Mouse (Mus musculus) kidney, postnatal 0 days (tissue): ENCODE data around the gene 2510009E07Rik. TPM values are rescaled to one million over a fixed set of nuclear protein-coding genes. Genes with fewer than 3 reads are reported as not detected.
"Not testable (repeated sequence)": the region's sequence is repeated elsewhere in the genome, so short reads cannot be mapped to it uniquely, and the experiment has no call there.

Source experiments
- ATAC-seq: fragments of 200-750 bp; cut with Nextera tagmentation; replicated peaks from 2 replicates; pipeline ENCODE4 v1.8.0; 2017; ENCODE audit warnings: low read depth, moderate number of reproducible peaks, moderate TSS enrichment, moderate library complexity; ENCODE audit not compliant: low FRiP score
- DNase-seq: peaks from one replicate; pipeline ENCODE4 v3.0.0-alpha.2; 2016; ENCODE audit warnings: low spot score
- H3K27ac ChIP-seq: fragments of 300-500 bp; sonication (generic); 2 replicates; pipeline ENCODE4 v1.5.1; 2014; ENCODE audit warnings: mild to moderate bottlenecking
- H3K27me3 ChIP-seq: fragments of 300-500 bp; sonication (generic); 2 replicates; pipeline ENCODE4 v1.6.1; 2014; ENCODE audit warnings: low read length, mixed read lengths; ENCODE audit not compliant: insufficient read depth
- H3K36me3 ChIP-seq: fragments of 300-500 bp; sonication (generic); 2 replicates; pipeline ENCODE4 v1.6.1; 2014; ENCODE audit warnings: low read length, mixed read lengths; ENCODE audit not compliant: insufficient read depth
- H3K4me1 ChIP-seq: fragments of 300-500 bp; sonication (generic); replicated peaks from 2 replicates; pipeline ENCODE4 v1.6.1; 2014; ENCODE audit warnings: antibody characterized with exemption, low read length, mixed read lengths; ENCODE audit not compliant: insufficient read depth
- H3K4me2 ChIP-seq: fragments of 300-500 bp; sonication (generic); 2 replicates; pipeline ENCODE4 v1.6.1; 2014; ENCODE audit warnings: mild to moderate bottlenecking, low read length, moderate library complexity, mixed read lengths
- H3K4me3 ChIP-seq: fragments of 300-500 bp; sonication (generic); replicated peaks from 2 replicates; pipeline ENCODE4 v1.5.1; 2014; ENCODE audit warnings: low read depth, low read length
- H3K9ac ChIP-seq: fragments of 300-500 bp; sonication (generic); 2 replicates; pipeline ENCODE4 v1.6.1; 2014; ENCODE audit warnings: low read depth, low read length
- H3K9me3 ChIP-seq: fragments of 300-500 bp; sonication (generic); replicated peaks from 2 replicates; pipeline ENCODE4 v1.6.1; 2016; ENCODE audit warnings: low read length, inconsistent platforms, mixed read lengths
- CTCF ChIP-seq: IDR thresholded peaks from 2 replicates; pipeline ENCODE4 v1.5.1; 2016; ENCODE audit warnings: antibody characterized with exemption, low read depth, mild to moderate bottlenecking, moderate library complexity
- WGBS: fragments of 180-500 bp; shearing (Covaris S2); extraction: QIAGEN DNeasy Blood & Tissue Kit; methylation state at CpG from one replicate; pipeline ENCODE4 v1.1.7; 2014; 5-methylcytosine and 5-hydroxymethylcytosine counted together
- polyA plus RNA-seq: library from polyadenylated mRNA; unstranded; fragments of >200 nt; fragmentation: Nextera tagmentation; extraction: Ambion mirVana; gene quantifications from 2 replicates; pipeline ENCODE4 v1.2.1, GENCODE M21; 2015

2510009E07Rik gene
- polyA plus RNA-seq, 1 experiment from 2014 or later, result 13.6 TPM

- no peak overlapping the region for H3K27ac ChIP-seq
- peaks cover 8% of the 10 kb centered on the region; the same call in 1 of the 2 replicates for H3K4me1 ChIP-seq
- no peak overlapping the region for H3K9ac ChIP-seq
- 54% methylated on average over 5 of the region's 5 CpGs for WGBS
- no peak overlapping the region for H3K4me3 ChIP-seq
- H3K36me3 ChIP-seq, result no peaks in the 10 kb centered on the region
- H3K27me3 ChIP-seq, result no peaks in the 10 kb centered on the region
- ATAC-seq (no peak), DNase-seq (no peak)
- no peaks in the 10 kb centered on the region for H3K9me3 ChIP-seq
- TF ChIP-seq CTCF, result no peak
- H3K4me2 ChIP-seq, result no peak overlapping the region
Measured at GRCm38 (mm10) chr16:21690216-21690755, 4.2 kb downstream of the 2510009E07Rik start.

GRCm38 (mm10) chr16:21689141-21689540, 5.3 kb downstream of the 2510009E07Rik start:
- TF ChIP-seq CTCF, result no peak
- H3K4me2 ChIP-seq, result no peak overlapping the region
- DNase-seq (no peak), ATAC-seq (no peak)
- 91% methylated on average over 5 of the region's 5 CpGs for WGBS
- no peaks in the 10 kb centered on the region for H3K9me3 ChIP-seq
- peaks cover 8% of the 10 kb centered on the region; the same call in 1 of the 2 replicates for H3K4me1 ChIP-seq
- no peak overlapping the region for H3K4me3 ChIP-seq
- no peak overlapping the region for H3K9ac ChIP-seq
- H3K27me3 ChIP-seq, result no peaks in the 10 kb centered on the region
- no peaks in the 10 kb centered on the region for H3K36me3 ChIP-seq
- no peak overlapping the region for H3K27ac ChIP-seq

GRCm38 (mm10) chr16:21687406-21687805, 7.1 kb downstream of the 2510009E07Rik start:
- no peak for DNase-seq
- Histone ChIP-seq H3K9me3 (no peaks in the 10 kb centered on the region), H3K9ac (no peak overlapping the region), H3K4me2 (no peak overlapping the region), H3K27me3 (no peaks in the 10 kb centered on the region), H3K27ac (no peak overlapping the region), H3K4me3 (no peak overlapping the region), H3K36me3 (no peaks in the 10 kb centered on the region), H3K4me1 (peaks cover under 1% of the 10 kb centered on the region; the same call in 1 of the 2 replicates)
- no peak for TF ChIP-seq CTCF
- 85% methylated on average over 5 of the region's 5 CpGs for WGBS
- ATAC-seq, result no peak

- 93% methylated on average over 7 of the region's 7 CpGs for WGBS
- no peak for DNase-seq
- Histone ChIP-seq H3K9me3 (no peaks in the 10 kb centered on the region), H3K27ac (no peak overlapping the region), H3K36me3 (peaks cover 3% of the 10 kb centered on the region; the same call in 1 of the 2 replicates), H3K4me2 (no peak overlapping the region), H3K4me3 (no peak overlapping the region), H3K9ac (no peak overlapping the region), H3K4me1 (no peaks in the 10 kb centered on the region), H3K27me3 (no peaks in the 10 kb centered on the region)
- ATAC-seq, result no peak
- no peak for TF ChIP-seq CTCF
Measured at GRCm38 (mm10) chr16:21676791-21677190, 17.7 kb downstream of the 2510009E07Rik start.

- H3K9ac ChIP-seq, ATAC-seq, H3K27me3 ChIP-seq, H3K9me3 ChIP-seq, H3K4me3 ChIP-seq, DNase-seq, H3K27ac ChIP-seq, H3K36me3 ChIP-seq, H3K4me2 ChIP-seq, H3K4me1 ChIP-seq: not testable (repeated sequence)
- 100% methylated on average over 1 of the region's 1 CpGs for WGBS
Measured at GRCm38 (mm10) chr16:21673651-21674050, 20.8 kb downstream of the 2510009E07Rik start.

GRCm38 (mm10) chr16:21673046-21673445, 21.4 kb downstream of the 2510009E07Rik start:
- not testable (repeated sequence) for H3K27me3 ChIP-seq, H3K36me3 ChIP-seq, ATAC-seq, H3K4me2 ChIP-seq, H3K9me3 ChIP-seq, H3K4me3 ChIP-seq, H3K27ac ChIP-seq, DNase-seq, H3K9ac ChIP-seq, H3K4me1 ChIP-seq

- no peak overlapping the region for H3K4me2 ChIP-seq
- no peak overlapping the region for H3K27ac ChIP-seq
- no peaks in the 10 kb centered on the region for H3K4me1 ChIP-seq
- DNase-seq, result no peak
- H3K36me3 ChIP-seq, result no peaks in the 10 kb centered on the region
- 83% methylated on average over 4 of the region's 4 CpGs for WGBS
- no peaks in the 10 kb centered on the region for H3K9me3 ChIP-seq
- H3K4me3 ChIP-seq, result no peak overlapping the region
- no peak for ATAC-seq
- no peak for TF ChIP-seq CTCF
- H3K27me3 ChIP-seq, result no peaks in the 10 kb centered on the region
- no peak overlapping the region for H3K9ac ChIP-seq
Measured at GRCm38 (mm10) chr16:21671878-21672277, 22.6 kb downstream of the 2510009E07Rik start.
